Mouse (Mus musculus): ENCODE measurements around the gene 4833427G06Rik. TPM values are rescaled to one million over a fixed set of nuclear protein-coding genes. Genes with fewer than 3 reads are reported as not detected.

4833427G06Rik gene
- polyA plus RNA-seq, 1 experiment from 2014 or later, result not detected

DNA sequence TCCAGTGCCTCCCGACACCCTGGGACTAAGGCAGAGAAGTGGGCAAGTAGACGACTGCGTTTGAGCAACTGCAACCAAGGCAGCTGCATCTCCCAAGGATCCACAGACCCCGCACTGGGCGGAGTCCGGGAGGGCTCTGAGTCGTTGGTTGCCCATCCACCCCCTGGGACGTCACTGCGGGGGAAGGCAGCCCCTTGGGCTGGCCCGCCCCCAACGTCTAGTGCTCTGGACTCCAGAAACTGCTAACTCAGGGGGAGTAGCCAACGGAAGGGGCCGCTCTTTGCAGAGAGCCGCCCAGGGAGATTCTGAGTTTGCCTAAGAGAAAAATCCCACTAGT is 24.9 kb downstream of the 4833427G06Rik start, which contains the start of gene Layn:
Layn (minus strand) TSS at position 116 of the 337 bp plus-strand sequence.
- ATAC-seq (ENCODE audit: low FRiP score, low TSS enrichment), result peak; percentile 98
- no peak within 1 kb of the TSS for H3K27ac ChIP-seq (ENCODE audit: low read depth, low read length)
- peak within 1 kb of the TSS; percentile 93 for H3K4me2 ChIP-seq (replicated peaks; ENCODE audit: low read depth, low read length)
- H3K9ac ChIP-seq (ENCODE audit: low read depth, low read length), result peak within 1 kb of the TSS; percentile 60
- no peaks in the 10 kb centered on the region for H3K27me3 ChIP-seq (ENCODE audit: control insufficient read depth, insufficient read depth, low read length)
- H3K4me3 ChIP-seq (ENCODE audit: low read length), result peak within 1 kb of the TSS; percentile 57
- H3K9me3 ChIP-seq (ENCODE audit: control insufficient read depth, low read length), result no peaks in the 10 kb centered on the region
- H3K36me3 ChIP-seq (ENCODE audit: control insufficient read depth, insufficient read depth, low read length), result no peaks in the 10 kb centered on the region
- 0% methylated on average over 14 of the region's 14 CpGs for WGBS
- peaks cover 7% of the 10 kb centered on the region; the same call in 1 of the 2 replicates for H3K4me1 ChIP-seq (ENCODE audit: control insufficient read depth, insufficient read depth, low read length)

GRCm38 (mm10) chr9:51076300-51076978 is 25.4 kb downstream of the 4833427G06Rik start:
- Histone ChIP-seq H3K4me1 (ENCODE audit: control insufficient read depth, insufficient read depth, low read length) (peaks cover 7% of the 10 kb centered on the region; the same call in 1 of the 2 replicates), H3K27ac (ENCODE audit: low read depth, low read length) (no peak overlapping the region), H3K27me3 (ENCODE audit: control insufficient read depth, insufficient read depth, low read length) (no peaks in the 10 kb centered on the region), H3K9me3 (ENCODE audit: control insufficient read depth, low read length) (no peaks in the 10 kb centered on the region), H3K36me3 (ENCODE audit: control insufficient read depth, insufficient read depth, low read length) (no peaks in the 10 kb centered on the region), H3K4me3 (ENCODE audit: low read length) (peak overlapping the region; percentile 57), H3K4me2 (replicated peaks; ENCODE audit: low read depth, low read length) (peak overlapping the region; percentile 93), H3K9ac (ENCODE audit: low read depth, low read length) (peak overlapping the region; percentile 60)
- peak; percentile 80 for ATAC-seq (ENCODE audit: low FRiP score, low TSS enrichment)
- WGBS, result 0% methylated on average over 17 of the region's 17 CpGs

DNA sequence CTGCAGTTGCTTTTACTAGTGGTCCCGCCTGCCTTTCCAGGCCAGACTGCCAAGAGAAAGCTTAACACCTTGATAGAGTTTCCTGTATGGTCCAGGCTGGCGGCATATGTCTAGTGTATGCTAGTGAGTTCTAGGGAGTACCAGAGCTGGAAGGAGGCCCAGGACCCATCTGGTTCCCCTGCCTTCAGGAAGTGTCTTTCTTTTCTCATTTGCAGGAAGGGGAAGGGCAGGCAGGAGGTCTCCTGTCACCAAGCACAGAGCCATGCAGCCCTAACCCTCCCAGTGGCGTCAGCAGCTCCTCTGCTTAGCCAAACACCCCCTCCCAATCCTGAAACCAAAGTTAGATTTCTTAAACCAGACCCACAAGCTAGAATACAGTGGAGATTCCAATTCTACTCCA is 26.1 kb downstream of the 4833427G06Rik start:
- Histone ChIP-seq H3K4me2 (replicated peaks; ENCODE audit: low read depth, low read length) (peak overlapping the region; percentile 93), H3K27me3 (ENCODE audit: control insufficient read depth, insufficient read depth, low read length) (no peaks in the 10 kb centered on the region), H3K9ac (ENCODE audit: low read depth, low read length) (no peak overlapping the region), H3K36me3 (ENCODE audit: control insufficient read depth, insufficient read depth, low read length) (no peaks in the 10 kb centered on the region), H3K27ac (ENCODE audit: low read depth, low read length) (no peak overlapping the region), H3K9me3 (ENCODE audit: control insufficient read depth, low read length) (no peaks in the 10 kb centered on the region), H3K4me3 (ENCODE audit: low read length) (peak overlapping the region; percentile 57; the same call in 1 of the 2 replicates), H3K4me1 (ENCODE audit: control insufficient read depth, insufficient read depth, low read length) (peaks cover 7% of the 10 kb centered on the region; the same call in 1 of the 2 replicates)
- WGBS, result 25% methylated on average over 3 of the region's 3 CpGs
- 0 out of 2 replicates have a peak, but pooled peaks have one; percentile 5 for ATAC-seq (ENCODE audit: low FRiP score, low TSS enrichment)

GRCm38 (mm10) chr9:51070801-51071200 is 31.1 kb downstream of the 4833427G06Rik start:
- Histone ChIP-seq H3K4me2 (replicated peaks; ENCODE audit: low read depth, low read length) (no peak overlapping the region), H3K36me3 (ENCODE audit: control insufficient read depth, insufficient read depth, low read length) (no peaks in the 10 kb centered on the region), H3K9me3 (ENCODE audit: control insufficient read depth, low read length) (no peaks in the 10 kb centered on the region), H3K4me3 (ENCODE audit: low read length) (no peak overlapping the region), H3K27ac (ENCODE audit: low read depth, low read length) (no peak overlapping the region), H3K27me3 (ENCODE audit: control insufficient read depth, insufficient read depth, low read length) (no peaks in the 10 kb centered on the region), H3K4me1 (ENCODE audit: control insufficient read depth, insufficient read depth, low read length) (0 out of 2 replicates have a peak, but pooled peaks cover 5% of the 10 kb centered on the region), H3K9ac (ENCODE audit: low read depth, low read length) (no peak overlapping the region)
- WGBS, result 84% methylated on average over 4 of the region's 4 CpGs
- ATAC-seq (ENCODE audit: low FRiP score, low TSS enrichment), result no peak

DNA sequence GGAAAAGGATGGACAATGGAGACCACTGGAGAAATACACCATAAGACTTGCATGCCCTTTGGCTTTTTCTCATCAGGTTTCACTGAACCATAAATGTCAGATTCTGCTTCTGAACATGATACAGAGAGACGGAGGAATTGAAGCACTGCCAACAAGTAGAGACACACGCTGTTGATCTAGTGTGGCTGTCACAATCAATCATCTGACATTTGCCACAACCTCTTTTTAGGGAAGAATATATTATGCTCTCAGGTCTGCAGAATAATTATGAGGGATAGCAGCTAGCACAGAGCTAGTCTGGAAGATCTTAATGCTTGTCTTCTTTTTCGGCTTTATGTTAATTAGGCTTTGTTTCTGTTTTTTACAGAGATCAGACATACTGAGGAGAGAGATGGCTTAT is 33.7 kb downstream of the 4833427G06Rik start:
- no peak overlapping the region for H3K4me2 ChIP-seq (replicated peaks; ENCODE audit: low read depth, low read length)
- ATAC-seq (ENCODE audit: low FRiP score, low TSS enrichment), result no peak
- no peak overlapping the region for H3K4me3 ChIP-seq (ENCODE audit: low read length)
- H3K27me3 ChIP-seq (ENCODE audit: control insufficient read depth, insufficient read depth, low read length), result no peaks in the 10 kb centered on the region
- H3K36me3 ChIP-seq (ENCODE audit: control insufficient read depth, insufficient read depth, low read length), result no peaks in the 10 kb centered on the region
- H3K4me1 ChIP-seq (ENCODE audit: control insufficient read depth, insufficient read depth, low read length), result no peaks in the 10 kb centered on the region
- H3K9me3 ChIP-seq (ENCODE audit: control insufficient read depth, low read length), result no peaks in the 10 kb centered on the region
- 39% methylated on average over 3 of the region's 3 CpGs for WGBS
- no peak overlapping the region for H3K27ac ChIP-seq (ENCODE audit: low read depth, low read length)
- no peak overlapping the region for H3K9ac ChIP-seq (ENCODE audit: low read depth, low read length)

GRCm38 (mm10) chr9:51060601-51061000 is 41.3 kb downstream of the 4833427G06Rik start, which contains the start of gene Btg4:
TSS of gene Btg4 (plus strand) at chr9:51060901.
- WGBS, result 86% methylated on average over 2 of the region's 2 CpGs
- Histone ChIP-seq H3K9me3 (ENCODE audit: control insufficient read depth, low read length) (no peaks in the 10 kb centered on the region), H3K27ac (ENCODE audit: low read depth, low read length) (no peak within 1 kb of the TSS), H3K4me1 (ENCODE audit: control insufficient read depth, insufficient read depth, low read length) (no peaks in the 10 kb centered on the region), H3K27me3 (ENCODE audit: control insufficient read depth, insufficient read depth, low read length) (no peaks in the 10 kb centered on the region), H3K4me2 (replicated peaks; ENCODE audit: low read depth, low read length) (no peak within 1 kb of the TSS), H3K9ac (ENCODE audit: low read depth, low read length) (no peak within 1 kb of the TSS), H3K36me3 (ENCODE audit: control insufficient read depth, insufficient read depth, low read length) (no peaks in the 10 kb centered on the region), H3K4me3 (ENCODE audit: low read length) (no peak within 1 kb of the TSS)
- ATAC-seq (ENCODE audit: low FRiP score, low TSS enrichment), result no peak

- Histone ChIP-seq H3K4me1 (ENCODE audit: control insufficient read depth, insufficient read depth, low read length) (no peaks in the 10 kb centered on the region), H3K36me3 (ENCODE audit: control insufficient read depth, insufficient read depth, low read length) (no peaks in the 10 kb centered on the region), H3K27me3 (ENCODE audit: control insufficient read depth, insufficient read depth, low read length) (no peaks in the 10 kb centered on the region), H3K27ac (ENCODE audit: low read depth, low read length) (no peak overlapping the region), H3K4me3 (ENCODE audit: low read length) (no peak overlapping the region), H3K4me2 (replicated peaks; ENCODE audit: low read depth, low read length) (no peak overlapping the region), H3K9ac (ENCODE audit: low read depth, low read length) (no peak overlapping the region), H3K9me3 (ENCODE audit: control insufficient read depth, low read length) (no peaks in the 10 kb centered on the region)
- ATAC-seq (ENCODE audit: low FRiP score, low TSS enrichment), result no peak
- 81% methylated on average over 4 of the region's 4 CpGs for WGBS
These were observed 42.8 kb downstream of the 4833427G06Rik start for GRCm38 (mm10) chr9:51058951-51059521.

GRCm38 (mm10) chr9:51056360-51057324 is 45.2 kb downstream of the 4833427G06Rik start:
- Histone ChIP-seq H3K27ac (ENCODE audit: low read depth, low read length) (no peak overlapping the region), H3K4me2 (replicated peaks; ENCODE audit: low read depth, low read length) (no peak overlapping the region), H3K9ac (ENCODE audit: low read depth, low read length) (no peak overlapping the region), H3K4me1 (ENCODE audit: control insufficient read depth, insufficient read depth, low read length) (no peaks in the 10 kb centered on the region), H3K27me3 (ENCODE audit: control insufficient read depth, insufficient read depth, low read length) (no peaks in the 10 kb centered on the region), H3K36me3 (ENCODE audit: control insufficient read depth, insufficient read depth, low read length) (no peaks in the 10 kb centered on the region), H3K4me3 (ENCODE audit: low read length) (no peak overlapping the region), H3K9me3 (ENCODE audit: control insufficient read depth, low read length) (no peaks in the 10 kb centered on the region)
- ATAC-seq (ENCODE audit: low FRiP score, low TSS enrichment), result no peak
- 64% methylated on average over 3 of the region's 3 CpGs for WGBS
